Mouse (Mus musculus) R1 (cell line): ENCODE results near the gene Samd4b.

Experiments used
- DNase-seq: peaks from one replicate; pipeline ENCODE4 v3.0.0-alpha.2; 2018; ENCODE audit warnings: low read depth, low spot score

Samd4b gene

DNA sequence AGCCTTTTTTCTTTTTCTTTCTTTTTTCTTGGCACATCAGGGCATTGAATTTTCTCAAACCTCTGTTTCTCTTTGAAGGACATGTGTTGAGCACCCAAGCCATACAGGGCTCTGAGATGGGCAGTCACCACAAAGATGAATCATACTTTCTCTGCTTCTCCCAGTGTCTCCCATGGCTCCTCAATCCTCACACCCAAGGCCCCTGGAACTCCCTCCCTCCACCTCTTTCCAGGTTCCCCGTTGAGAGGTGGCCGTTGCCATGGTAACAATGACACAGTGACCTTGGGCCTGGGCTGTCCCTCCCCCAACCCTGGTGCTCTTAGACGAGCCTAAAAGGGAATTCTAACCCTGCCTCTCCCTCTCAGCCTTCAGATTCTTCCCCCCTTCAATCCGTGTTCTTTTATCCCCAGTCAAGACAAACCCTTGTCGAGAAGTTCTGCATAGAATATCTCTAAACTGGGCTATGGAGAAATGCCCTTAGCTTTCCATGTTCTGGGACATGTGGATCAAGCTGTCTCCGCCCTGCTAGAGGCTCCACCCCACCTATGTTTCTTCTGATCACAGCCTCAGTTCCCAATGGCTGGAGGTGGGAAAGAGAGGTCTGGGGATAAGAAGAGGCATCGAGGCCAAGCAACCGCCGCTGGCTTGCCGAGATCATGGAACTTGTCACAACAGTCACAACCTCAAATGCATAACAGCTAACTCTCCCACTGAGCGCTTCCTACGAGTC is 150.7 kb downstream of the Samd4b start:
- peak; percentile 95 for DNase-seq

DNA sequence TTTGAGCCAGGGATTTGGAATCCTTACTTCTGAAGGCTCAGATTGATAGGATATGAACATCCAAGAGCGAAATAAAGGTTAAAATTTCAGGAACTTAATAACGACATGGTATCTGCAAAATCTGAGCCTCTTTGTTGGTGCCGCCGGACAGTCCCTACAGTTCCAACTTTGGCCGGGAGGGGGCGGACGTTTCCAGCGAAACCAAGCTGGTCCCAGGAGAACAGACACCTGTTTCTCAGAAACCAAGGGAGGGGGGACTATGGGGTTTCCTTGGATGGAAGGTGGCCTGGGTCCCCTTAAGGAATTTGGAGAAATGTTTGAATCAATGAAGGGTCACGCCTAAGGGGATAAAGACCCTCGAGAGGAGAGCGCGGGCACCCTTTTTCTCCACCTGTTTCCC is 151.5 kb downstream of the Samd4b start:
- peak; percentile 71 for DNase-seq

DNA sequence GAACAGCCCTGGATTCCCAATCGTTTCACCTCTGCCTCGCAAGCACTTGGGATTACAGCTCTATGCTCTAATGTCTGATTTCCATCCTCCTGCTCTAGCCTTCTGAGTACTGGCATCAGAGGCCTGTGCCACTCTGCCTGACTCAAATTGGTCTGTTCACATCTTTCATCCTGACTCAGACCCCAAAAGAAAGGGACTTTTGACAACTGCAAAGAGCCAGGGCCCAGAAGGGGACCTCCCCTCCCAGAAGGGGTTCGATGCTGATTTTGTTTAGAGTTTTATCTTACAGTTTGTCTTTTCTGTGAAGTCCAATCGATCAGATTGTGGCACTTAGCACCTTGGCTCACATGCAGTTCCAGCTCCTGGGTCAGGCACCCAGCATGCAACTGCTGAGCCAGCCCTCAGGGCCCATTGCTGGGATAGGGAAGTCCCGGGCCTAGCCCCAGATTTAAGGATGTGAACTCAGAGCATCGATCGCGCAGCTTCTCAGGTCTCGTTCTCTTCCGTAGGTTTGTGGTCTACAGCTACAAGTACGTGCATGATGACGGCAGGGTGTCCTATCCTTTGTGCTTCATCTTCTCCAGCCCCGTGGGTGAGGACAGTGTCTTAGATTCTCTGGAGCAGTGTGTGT is 153.5 kb downstream of the Samd4b start:
- no peak for DNase-seq

DNA sequence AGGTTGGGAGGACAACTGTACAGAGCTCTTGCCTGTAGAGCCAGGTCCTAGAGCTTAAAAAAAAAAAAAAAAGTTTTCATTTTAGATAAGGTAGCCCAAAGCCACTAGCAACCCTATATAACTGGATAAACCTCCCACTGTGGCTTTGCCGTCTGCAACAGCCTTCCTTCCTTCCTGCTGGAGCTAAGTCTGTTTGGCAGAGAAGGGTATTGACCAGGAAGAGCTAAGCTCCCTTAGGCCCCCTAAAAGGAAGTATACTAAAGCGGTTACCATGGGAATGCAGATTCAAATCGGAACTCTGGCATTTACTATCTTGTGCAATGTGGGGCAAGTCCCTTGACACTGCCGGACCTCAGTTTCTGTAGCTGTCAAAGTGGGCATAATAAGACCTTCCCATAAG is 155.3 kb downstream of the Samd4b start:
- DNase-seq = no peak

DNA sequence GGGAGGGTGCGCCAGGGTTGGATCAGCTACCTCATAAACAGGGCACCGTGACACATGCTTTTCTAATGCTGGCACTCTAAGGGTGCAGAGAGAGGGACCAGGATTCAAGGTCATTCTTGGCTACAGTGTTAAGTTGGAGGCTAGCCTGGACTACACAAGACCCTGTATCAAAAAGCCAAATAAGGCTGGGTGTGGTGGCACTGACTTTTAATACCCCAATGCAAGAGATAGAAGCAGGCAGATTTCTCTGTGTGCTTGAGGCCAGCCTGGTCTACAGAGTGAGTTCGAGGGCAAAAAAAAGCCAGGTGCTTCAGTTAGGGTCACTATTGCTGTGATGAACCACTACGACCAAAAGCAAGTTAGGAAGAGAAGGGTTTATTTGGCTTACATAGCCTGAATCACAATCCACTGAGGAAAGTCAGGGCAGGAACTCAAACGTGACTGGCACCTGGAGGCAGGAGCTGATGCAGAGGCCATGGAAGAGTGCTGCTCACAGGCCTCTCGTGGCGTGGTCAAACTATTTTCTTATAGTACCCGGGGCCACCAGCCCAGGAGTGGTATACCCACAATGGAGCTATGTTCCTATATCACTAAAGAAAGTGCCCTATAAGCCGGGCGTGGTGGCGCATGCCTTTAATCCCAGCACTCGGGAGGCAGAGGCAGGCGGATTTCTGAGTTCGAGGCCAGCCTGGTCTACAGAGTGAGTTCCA is 156.0 kb downstream of the Samd4b start:
- DNase-seq = no peak

DNA sequence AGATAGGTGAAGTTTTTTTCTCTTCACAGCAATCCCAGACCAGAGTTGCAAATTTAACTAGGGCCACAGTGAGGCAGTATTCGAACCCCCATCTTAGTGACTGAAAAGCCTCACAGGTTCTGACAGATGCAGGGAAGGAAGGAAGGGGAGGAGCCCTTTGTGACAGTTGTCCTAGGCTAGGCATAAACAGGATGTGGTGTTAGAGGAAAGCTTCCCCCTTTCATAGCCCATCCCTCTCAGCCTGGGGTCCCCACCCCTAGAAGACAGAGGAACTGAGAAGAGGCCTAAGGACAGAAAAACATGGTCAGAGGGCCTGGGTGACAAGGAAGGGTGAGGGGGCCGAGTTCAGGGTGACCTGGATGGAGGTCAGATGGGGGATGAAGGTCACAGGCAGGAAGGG is 157.2 kb downstream of the Samd4b start:
- DNase-seq = peak; percentile 86

DNA sequence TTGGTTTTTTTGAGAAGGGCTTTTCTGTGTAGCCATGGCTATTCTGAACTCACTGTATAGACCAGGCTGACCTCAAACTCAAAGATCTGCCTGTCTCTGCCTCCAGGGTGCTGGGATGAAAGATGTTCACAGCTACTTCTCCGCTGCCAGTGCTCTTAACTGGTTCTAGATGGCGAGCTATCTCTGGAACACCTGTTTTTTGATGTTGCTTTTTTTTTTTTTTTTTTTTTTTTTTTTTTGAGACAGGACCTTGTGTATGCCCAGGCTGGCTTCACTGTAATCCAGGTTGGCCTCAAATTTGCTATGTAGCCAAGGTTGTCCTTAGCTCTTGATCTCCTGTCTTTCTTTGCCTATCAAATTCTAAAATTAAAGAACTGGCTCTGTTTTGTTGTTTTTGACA is 159.2 kb downstream of the Samd4b start:
- no peak for DNase-seq

DNA sequence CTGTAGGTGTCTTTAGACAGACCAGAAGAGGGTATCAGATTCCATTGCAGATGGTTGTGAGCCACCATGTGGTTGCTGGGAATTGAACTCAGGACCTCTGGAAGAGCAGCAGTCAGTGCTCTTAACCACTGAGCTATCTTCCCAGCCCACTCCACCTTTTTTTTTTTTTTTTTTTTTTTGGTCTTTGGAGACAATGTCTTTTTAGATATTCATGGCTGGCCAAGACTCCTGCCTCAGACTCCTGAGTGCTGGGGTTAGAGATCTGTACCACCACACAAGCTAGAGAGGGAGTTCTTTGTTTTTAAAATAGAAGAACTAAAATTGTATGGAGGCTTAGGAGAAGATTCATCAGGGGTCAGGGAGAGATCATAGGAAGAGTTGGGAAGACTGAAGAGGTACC is 160.0 kb downstream of the Samd4b start:
- DNase-seq = no peak

DNA sequence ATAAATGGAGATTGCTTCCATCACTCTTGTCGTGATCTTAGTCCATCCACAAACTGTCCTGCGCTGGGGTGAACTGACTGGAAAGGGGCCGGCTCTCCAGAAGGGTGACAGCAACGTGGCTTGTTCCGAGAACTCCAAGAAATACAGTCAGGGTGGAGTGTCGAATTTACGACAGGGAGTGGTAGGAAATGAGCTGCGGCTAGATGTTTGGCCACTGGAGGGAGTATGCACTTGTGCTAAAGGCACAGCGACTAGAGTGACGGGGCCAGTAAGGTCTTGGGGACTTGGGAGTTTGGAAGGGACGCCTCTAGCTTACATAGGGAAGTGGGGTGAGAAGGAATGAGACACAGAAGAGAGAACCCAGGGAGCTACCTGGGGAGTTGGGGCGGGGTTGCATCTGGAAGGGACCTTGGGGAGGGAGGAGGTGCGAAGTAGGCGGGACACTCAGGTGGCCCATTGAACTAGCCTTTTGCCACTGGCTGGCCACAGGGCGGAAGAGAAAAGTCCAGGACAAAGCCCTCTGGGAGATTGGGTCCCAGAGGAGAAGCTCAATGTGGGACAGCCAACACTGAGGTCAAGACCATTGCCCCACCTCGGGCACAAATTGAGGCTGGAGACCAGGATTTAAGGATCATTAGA is 160.9 kb downstream of the Samd4b start, which contains the start of gene Gmfg:
Gene Gmfg (plus strand): TSS at position 516 of the 639 bp plus-strand sequence.
- DNase-seq = peak; percentile 95

DNA sequence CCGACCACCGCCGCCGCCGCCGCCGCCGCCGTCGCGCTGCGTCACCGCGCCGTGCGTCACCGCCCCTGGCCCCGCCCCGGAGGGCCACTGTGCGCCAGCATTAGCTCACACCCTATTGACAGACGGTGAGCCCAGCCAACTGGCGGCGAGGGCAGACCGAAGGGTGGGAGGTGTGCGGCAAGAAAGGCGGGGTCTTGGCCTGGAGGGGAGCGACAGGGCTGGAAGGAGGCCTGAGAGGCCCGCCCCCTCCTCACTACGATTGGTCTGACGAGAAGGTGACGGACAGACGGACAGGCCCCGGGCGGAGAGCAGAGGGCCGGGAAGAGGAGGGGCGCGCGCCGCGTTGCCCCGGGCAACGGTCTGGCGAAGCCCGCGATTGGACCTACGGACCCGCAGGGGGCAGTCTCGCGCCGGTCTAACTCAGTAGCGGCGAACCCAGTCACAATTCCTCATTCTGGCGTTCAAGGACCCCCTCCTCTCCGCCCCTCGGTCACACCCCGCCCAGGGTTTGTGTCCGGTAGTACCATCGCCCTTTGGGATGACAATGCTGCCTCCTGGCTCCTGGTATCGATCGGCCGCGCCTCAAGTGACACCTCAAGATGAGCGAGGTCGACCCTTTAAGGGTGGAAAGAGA is 161.6 kb downstream of the Samd4b start:
- peak; percentile 100 for DNase-seq

DNA sequence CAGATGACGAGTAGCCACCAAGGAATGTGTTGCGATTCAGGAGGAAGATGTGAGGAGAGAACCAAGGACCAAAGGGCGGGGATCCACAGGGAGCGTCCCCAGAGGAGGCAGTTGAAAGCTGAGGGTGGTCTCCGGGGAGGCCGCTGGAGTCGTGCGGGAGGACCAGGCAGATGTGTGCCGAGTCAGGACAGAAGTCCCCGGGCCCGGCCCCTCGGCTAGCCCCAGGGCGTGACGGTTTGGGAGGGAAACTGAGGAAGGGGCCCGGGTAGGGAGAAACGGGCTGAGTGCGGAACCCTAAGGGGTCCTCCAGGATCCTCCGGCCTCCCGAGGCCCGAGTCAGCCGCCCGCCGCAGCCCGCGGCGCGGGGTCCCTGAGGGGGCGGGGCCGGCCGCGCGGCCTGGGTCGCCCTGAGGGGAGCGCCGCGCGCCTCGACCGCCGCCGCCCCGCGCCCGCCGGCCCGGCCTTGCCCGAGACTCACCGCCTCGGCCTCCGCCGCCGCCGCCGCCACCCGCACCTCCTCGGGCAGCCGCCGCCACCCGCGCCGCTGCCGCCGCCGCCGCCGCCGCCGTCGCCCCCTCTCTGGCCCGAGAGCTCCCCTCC is 162.2 kb downstream of the Samd4b start:
- no peak for DNase-seq

DNA sequence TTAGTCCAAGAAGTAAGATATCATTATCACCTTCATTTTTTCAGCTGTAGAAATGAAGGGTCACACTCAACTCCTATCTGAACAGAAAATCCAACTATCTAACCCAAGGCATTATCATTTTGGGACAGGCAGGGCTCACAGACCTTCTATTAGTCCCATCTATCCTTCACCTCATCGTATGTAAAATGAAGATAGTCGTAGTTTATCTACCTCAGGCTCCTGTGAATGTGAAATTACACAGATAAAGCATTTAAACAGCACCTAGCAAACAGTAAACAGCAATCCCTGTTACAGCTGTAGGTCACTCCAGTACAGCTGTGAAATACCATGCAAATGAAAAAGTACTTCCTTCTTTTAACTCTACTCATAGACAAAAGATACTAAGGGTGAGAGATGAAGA is 165.7 kb downstream of the Samd4b start:
- DNase-seq = no peak

DNA sequence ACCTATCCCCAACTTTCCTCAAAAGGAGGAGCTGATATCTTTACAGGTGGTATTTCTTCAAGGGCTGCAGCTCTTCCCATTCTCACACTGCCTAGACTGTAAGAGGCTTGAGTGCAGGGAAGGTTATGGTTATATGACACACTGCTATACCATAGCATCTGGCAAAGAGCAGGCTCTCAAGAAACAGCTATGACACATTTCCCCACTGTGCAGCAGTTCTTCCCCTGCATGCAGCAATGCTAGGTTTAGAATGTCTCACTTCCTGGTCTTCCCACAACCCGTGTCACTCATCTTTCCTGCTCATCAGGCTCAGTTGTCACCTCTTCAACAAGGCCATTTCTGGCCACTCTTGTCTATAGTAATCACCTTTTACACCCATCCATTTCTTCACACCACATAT is 167.4 kb downstream of the Samd4b start:
- no peak for DNase-seq

DNA sequence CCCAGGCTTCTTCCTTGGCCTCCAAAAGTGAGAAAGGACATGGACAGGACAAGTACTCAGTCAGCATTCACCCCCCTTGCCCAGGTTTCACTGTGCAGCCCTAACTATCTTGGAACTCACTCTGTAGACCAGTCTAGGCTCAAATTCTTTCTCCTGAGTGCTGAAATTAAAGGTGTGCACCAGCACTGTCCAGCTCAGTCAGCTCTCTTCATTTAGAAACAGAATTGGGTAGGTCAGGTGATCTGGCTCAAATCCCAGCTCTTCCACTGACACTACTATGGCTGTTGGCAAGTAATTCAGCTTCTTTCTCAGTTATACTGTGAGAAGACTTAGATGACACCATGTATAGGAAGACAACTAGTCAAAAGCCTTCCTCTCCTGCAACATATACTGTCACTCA is 170.2 kb downstream of the Samd4b start:
- DNase-seq = no peak

DNA sequence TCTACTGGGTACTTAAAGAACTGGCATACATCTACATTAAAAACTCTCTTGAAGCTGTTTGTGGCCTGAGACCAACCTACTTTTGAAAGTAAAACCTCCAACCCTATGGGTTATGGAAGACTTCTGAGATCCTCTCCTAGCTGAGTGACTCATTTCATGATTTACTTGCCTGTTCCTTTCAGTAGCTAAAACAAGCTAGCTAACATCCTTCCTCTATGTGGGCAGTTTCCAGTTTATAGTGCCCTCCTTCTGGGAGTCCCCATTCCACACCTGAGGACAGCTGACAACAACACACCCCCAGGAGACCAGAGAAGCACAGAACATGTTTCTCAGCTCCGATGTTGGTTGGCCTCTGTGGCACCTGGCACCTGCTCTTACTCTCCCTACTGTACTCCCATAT is 174.9 kb downstream of the Samd4b start:
- no peak for DNase-seq

DNA sequence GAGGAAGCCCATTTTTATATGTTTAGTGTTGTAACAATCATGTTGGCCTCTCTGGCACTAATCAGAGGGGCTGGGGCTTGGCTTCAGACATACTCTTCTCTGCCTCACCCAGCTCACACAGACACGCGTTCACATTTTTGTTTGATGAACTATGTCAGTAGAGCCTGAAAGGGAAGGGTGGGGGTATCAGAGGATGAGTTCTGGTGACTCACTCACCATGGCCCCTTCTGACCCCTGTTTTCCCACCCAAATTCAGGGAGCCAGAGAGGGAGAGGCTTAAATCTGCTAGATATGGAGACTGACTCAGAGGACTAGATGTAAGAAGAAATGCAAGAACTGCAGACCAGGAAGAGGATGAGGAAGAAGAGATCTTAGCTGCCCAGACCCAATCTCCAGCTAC is 178.5 kb downstream of the Samd4b start:
- no peak for DNase-seq

DNA sequence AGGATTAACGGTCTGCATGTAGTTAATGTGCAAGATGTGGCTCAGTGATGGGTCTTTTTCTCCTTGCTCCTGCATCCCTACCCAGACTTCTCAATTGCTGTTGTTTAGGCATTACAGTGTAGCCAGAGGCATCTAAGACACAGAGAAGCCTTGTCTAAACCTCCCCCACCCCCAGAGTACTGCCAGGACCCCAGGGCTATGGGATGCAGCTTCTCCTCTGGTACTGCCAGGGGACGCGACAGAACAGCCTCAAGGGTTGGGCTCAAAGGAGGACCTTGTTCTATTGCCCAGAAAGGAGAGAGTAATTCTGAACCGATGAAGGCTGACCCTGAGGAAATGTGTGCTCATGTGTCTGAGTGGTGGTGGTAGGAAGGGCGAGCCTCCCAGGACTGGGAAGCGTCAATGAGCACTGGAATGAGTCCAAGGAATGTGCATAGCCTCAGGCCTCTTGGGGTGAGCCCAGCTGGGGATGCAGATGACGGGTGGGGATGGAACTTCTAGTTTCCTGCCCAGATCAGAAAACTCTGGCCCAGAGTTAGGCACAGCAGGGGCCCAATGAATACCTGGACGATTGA is 179.8 kb downstream of the Samd4b start:
- DNase-seq = peak; percentile 89

DNA sequence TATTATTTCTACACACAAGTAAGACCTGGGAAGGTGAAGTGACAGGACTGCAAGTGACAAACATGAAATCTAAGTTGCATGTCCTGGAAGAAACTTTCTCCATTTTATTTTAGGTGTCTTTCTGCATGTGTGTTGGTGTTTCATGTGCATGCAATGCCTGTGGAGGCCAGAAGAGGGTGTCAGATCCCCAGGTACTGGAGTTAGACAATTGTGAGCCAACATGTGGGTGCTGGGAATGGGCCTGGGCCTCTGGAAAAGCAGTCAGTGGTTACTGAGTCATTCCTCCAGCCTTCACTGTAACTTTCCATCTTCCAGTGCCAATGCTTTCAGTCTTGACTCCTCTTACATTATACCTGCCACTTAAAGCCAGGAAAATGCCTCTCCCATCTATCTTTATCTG is 180.6 kb downstream of the Samd4b start:
- DNase-seq = peak; percentile 75

DNA sequence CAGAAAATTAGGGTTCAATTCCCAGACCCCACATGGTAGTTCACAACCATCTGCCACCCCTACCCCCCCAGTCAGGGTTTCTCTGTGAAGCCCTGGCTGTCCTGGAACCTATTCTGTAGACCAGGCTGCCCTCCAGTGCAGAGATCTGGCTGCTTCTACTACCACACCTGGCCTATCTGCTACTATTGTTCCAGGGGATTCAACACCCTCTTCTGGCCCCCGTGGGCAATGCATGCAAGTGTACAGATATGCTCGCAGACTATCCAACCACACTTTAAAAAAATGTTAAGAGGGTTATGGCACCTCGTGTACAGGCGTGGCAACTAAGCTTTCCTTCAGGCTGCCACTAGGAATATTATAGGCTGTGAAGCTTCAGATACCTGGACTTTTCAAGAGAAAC is 185.1 kb downstream of the Samd4b start:
- DNase-seq = peak; percentile 49

DNA sequence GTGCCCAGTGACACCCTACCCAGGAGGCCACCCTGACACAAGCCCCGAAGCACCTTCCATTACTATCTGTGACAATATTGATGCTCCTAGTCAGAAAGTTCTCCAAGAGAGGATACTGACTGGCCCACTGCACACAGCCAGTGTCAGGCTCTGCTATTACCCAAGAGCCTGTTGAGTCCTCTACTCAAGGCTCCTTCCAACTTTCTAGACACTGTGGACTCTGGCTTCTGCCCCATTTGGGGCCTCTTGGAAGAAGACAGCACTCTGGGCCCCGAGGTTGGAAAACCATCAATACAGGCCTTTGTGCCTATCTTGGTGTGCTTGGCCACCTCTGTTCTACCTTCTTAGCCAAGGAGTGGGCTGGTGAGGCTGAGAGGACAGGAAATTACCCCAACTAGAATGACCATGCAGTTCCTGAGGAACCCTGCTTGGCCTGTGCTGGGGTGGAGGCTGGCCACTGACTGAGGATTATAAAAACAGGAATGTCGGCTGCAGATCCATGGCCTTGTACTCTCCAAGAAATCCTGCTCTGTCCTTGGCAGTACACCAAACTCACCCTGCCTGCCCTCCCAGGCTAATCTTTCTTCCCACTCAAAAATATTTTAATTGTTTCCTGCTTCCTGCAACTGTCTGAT is 187.0 kb downstream of the Samd4b start:
- DNase-seq = no peak

DNA sequence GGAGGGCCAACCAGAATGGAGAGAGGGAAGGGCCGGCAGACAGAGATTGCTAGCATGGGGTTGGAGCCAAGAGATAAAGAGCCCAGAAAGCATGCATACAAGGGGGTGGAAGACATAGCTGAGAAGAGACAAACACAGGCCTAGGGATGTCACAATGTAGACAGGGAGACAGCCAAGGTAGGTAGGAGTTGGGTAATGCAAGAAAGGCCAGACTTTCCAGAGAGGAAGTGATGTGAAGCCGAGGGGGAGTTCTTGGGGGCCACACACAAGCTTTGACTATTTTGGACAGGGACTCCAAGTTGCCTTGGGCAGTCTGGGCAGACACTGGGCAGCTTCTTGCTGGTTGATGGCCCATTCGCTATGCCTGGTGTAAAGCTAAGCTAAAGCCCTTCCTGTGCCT is 196.0 kb downstream of the Samd4b start:
- no peak for DNase-seq
